Mouse (Mus musculus) right cerebral cortex, postnatal 10 days (tissue): Measurements from ENCODE around the gene Stk39.

Experiments used
- DNase-seq, 2 experiments: peaks; one replicate each; pipeline ENCODE4 v3.0.0; 2021; ENCODE audit warnings: low spot score in 2 of 2

The Stk39 gene

DNA sequence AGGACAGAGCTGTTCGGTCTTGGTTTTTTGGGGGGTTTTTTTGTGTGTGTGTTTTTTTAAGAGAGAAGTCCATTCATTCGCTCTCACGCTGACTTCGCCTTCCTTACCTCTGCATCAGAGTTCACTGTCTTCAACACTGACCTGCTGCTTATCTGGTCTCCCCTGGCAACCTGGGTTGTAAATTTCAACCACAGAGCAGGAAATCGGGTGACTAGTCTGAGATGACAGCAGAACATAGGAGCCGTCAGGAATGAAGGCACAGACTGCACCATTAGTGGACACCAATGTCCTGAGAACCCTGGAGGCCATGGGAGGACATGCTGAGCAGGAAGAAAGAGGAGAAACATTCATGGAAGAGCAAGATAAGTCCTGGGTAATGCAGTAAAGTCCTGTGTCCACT lies 51.1 kb downstream of the Stk39 start:
- DNase-seq, result no peak

DNA sequence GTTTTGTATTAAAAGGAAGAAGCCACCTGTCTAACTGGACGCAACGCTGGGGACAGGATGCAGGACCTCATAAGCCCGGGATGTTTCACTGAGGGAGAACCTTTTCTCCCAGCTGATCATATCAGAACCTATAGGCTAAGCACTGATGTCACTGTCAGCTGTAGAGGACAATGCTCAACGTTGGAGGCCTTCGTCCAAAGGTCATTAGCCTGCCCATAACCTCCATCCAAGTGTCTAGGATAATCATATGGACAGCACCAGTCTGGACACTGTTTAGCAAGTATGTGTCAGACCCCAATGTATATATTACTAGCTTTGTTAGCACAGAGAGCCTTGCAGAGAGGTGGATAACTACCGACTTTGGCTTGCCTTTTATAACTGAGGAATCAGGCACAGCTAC lies 51.8 kb downstream of the Stk39 start:
- no peak for DNase-seq

DNA sequence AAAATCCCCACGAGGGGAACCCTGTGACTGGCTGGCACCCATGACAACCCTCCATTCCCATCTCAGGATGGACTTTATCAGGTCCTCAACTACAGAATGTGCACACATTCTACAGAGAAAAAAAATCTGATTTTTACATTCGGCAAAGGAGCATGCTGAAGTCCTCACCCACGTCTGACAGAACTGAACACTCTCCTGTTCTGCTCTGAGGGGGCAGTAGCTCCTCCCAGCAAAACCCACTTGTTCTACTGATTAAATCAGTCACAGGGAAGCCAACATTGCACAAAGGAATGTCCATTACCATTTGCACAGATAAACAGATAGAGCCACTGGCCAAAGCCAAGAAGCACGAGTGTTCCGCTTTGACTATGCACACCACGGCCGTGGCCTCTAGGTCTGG lies 52.3 kb downstream of the Stk39 start:
- no peak for DNase-seq

DNA sequence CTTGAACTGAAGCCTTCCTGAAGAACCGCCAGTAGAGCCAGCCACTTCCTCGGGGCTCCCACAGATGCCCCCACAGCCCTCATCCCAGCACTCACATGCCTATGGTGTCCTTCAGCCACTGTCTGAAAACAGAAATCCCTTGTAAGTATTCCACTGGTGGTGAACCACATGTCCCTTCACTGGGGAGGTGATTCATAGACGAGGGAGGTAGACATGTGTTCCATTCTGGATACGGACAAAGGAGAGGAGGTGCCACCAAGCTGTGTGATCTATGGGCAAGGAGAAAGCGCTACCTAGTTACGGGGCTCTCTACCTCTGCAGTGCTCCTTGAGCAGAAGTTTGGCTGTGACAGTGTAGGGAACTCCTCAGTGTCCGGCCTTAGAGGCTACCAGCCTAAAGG lies 52.9 kb downstream of the Stk39 start:
- DNase-seq, result no peak

DNA sequence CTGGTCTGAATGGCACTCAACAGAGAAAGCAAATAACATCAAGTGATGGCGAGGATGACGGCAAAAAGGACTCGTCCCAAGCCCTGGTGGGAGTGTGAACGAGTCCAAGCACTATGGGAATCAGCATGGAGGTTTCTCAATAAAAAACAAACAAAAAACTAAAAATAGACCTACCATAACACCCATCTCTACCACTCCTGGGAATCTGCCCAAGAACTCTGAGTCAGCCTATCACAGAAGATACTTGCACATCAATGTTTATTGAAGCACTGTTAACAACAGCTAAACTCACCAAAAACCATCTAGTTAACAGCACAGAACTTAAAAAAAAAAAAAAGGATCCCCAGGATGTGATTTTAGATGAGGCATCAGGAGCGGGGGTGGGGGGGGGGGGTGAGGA lies 55.0 kb downstream of the Stk39 start:
- no peak for DNase-seq

DNA sequence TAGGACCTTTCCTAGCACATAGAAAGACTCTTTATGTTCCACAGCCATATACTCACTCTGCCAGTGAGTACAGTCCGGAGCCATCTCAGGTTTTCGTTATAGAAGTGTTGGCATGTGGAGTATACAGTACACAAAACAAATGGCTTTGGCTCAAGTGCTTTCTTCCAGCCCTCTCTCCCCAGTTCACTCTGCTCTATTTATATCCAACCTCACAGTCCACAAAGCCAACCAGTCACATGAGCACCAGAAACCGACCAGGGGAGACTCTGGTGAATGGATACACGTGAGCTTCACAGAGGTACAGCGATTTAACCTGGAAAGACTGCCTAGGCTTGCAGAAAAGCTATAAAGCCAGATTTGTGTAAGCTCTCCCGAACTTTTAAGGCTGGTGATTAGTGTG lies 56.4 kb downstream of the Stk39 start:
- no peak for DNase-seq

DNA sequence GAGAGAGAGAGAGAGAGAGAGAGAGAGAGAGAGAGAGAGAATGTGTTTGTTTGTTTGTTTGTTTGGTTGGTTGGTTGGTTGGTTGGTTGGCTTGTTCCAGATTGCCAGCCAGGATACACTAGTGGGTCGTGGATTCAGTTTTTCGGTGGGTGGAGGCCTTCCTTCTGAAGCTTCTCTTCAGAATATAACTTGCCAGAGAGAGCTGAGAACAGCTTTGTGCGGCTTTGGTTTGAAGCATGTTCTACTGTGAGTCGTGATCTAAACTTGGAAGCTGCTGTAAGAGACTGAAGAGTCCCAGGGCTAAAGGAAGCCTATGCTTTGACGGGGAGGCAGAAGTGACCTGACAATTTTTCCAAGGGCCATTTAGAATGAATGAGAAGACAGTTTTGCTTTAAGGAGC lies 59.9 kb downstream of the Stk39 start:
- DNase-seq, result no peak

DNA sequence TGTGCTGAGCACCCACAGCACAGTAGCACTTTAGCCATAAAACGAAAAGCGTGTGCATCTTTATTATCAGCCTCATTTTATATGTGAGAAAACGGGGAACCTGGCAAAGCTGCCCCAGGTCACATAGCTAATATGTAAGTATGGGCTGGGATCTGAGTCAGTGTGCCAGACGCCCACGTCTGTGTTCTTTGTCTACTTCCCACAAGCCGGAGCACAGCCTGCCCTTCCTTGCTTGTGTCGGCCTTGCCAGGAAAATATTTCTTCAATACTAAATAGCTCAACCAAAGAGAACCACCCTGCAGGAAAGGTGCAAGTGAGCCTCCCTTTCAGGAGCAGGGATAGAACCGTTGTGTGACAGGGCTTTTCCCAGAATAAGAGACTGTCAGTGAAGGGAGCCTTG lies 60.9 kb downstream of the Stk39 start:
- DNase-seq, result no peak

DNA sequence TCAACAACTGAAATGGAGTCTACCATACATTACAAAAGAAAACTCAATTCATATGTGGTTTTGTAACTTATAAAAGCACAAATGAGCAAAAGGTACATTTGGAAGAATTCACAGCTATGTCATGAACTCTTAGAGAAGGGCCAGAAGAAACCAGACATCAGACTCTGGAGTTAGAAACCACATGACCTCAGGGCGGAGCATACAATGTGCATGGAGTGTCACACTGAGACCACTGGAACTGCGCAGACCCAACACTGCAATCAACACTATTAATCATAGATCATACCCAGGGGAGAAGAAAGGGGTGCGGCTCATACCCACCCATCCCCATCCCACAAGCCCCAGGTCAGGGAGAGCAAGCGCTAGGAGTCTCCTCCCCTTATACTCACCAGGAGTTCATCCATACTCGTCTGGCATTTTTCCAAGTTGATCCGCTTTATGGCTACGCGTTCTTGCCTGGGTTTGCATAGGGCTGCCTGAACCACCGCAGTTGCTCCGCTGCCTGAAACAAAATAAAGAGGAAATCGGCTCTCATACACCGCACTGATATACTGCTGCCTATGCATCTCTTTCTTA lies 62.3 kb downstream of the Stk39 start:
- no peak for DNase-seq

DNA sequence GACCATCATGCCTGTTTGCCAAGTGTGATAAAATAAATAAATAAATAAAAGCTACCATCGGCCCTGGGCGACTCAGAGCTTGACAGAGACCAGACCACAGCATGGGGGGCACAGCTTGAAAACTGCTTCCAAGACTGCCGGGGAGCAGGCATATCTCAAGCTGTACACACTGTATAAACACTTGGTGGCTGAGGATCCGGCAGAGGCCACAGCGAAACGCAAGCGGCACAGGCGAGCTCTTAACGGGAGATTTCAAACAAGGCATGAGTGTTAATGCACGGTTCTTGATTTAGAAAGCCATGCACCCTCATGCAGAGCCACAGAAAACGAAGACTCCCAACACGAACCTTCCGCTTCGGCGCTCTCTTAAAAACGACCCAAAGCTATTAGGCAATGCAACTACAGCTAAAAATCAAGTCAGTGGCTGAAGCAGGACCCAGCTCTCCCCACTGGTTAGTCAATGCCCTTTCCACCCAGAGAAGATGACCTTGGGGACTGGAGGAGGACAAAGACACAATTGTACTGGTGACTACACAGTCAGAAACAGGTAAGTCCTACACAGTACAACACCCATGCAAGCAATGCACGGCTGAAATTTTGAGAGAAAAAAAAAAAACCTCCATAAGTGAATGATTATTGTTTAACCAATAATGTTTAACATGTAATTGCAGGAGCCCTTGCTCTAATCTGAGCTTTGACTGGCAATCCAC lies 63.6 kb downstream of the Stk39 start:
- DNase-seq, result no peak

DNA sequence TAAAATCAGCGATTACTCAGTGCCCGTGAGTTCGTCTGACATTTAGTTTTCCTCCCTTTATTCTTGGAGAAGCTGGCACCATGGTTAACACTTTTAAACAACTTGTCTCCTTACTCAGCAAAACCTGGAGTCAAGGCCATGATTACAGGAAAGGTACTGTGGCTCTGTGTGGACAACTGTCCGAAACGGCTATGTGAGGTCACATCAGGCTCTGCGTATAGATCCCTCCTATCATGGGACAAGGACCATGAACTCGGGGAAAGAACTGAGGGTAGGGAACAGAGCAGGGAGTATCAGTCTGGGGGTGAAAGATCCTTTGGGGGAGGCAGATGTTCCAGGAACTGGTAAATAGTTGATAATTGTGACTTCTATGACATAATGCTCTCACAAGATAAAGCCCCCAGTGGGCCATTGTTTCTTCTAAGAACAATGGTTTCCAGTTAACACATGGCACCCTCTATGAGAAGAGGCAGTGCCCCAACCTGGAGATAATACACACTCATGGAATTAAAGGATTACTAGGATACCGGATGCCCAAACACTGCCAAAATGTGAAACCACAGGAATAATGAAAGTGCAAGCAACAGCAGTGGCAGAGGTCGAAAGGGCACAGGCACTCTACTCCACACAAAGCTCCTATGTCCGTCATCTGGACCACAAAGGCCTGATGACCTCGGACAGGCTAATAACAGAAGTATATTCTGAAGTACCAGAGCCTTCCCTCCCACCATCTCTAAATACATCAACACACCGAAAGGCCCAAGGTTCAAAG lies 64.7 kb downstream of the Stk39 start:
- no peak for DNase-seq

DNA sequence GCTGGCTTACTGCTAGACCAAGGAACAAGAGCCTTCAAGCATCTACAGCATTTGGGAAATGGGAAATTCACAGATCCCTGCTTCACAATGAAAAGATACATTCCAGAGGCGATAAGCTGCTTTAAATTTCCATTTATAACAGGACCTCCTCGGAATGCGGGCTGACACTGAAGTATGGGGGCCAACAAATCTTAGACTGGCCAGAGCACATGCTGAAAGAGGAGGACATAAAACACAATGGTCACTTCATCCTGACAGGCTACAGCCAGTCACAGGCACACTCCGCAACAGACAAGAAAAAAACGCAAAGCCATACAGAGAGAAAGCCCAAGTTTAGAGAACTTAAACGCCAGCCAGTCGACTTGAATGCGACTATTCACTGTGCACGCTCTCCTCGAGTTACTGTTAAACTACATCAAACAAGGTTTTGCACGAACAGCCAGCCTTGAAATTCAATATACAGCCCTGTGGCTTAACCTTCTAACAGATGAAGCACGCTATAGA lies 65.4 kb downstream of the Stk39 start:
- no peak for DNase-seq

DNA sequence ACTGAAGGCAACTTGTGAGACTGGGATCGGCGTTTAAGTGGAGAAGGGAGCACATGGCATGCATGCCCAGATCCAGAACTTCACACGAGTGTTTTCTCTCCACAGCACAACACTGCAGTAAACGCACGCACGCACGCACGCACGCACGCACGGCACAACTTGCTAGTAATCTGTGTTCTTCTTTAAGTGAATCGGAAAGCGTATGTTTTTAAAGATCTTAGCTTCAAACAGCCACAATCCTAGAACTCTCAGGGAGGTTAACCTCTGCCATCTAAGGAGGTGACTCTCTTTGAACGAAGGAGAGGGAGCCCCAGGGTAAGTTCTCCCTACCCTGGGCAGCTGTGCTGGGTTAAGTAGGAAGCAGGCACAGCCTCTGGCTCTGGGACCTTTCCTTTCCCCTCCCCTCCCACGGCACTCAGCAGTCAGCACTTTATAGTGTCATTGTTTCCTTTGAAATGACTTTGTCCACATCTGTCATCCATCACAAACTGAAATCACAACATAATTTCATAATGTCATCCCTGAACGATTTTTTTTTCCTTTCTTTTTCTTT lies 66.8 kb downstream of the Stk39 start:
- DNase-seq, result no peak

DNA sequence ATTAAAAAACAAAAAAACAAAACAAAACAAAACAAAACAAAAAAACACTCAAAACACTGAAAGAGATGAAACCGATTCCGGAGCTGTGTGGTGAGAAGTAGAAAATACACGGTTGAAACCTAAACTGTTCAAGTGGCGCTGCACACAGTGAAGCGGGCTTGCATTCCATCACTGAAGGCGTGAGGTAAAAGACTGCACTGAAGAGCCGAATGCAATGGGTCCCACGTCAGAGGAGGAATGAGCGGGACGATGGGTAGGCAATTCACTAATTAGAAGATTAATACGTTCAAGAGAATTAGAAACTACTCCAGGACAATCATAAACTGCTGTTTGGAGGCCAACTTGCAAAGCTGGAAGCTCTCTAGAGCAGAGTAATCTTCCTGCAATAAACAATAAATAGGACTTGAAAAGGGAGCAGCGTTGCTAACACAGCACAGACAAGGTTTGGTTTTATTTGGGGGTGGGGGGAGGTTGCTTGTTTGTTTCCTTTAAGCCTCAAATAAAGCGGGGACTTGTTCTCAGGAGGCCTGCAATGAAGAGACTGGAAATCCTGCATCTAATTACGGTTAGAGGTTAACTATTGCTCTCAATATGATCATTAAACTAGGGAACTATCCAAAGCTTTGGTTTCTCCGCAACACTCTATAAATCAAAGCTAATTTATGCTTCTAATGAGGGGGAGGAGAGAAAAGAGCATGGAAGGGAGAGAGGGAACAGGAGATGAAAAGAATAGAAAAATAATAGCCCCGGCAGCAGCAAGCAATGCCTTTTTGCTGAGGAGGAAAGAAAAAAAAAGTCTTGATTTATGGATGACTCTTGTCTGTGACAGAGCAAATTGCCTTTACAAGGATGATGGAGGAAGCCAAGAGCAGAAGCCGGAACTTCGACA lies 67.5 kb downstream of the Stk39 start:
- no peak for DNase-seq

DNA sequence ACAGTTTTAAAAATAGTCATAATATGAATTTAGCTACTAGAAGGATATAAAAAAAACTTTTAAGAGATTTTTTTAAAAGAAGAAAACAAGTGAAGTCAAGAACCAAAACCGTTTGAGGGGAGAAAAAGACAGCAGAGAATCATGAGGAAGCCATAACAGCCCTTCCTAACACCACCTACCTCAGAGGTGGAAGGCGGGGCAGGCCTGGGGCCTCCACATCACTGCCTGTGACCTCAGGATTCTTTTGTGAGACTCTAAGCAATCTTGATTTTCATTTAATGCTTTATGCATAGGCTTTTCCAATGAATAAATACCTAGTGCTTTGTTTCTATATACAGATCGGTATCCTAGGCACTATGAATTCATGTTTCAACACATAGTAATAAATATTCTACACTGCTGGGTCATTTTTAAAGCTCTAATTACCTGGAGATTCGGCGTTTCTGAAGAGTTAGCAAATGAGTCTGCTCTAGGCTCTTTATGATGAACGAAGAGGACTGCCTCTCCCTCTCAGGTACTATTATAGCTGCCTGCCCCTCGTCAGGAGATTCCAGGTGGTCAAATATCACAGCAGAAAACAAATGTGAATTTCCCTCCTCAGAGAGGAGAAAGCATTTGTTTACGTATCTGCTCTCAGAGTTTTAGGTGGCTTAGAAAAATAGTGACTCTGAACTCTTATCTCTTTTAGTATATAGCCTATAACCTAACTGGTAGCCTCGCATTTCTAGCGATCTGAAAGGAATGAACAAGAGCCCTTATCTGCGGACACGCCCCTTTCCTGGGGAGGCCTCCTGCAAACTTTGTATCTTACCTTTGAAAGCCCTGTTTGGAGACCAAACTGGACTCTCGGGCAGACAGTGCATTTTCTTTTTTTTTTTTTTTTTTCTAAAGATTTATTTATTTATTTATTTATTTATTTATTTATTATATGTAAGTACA lies 78.2 kb downstream of the Stk39 start:
- DNase-seq, result no peak

DNA sequence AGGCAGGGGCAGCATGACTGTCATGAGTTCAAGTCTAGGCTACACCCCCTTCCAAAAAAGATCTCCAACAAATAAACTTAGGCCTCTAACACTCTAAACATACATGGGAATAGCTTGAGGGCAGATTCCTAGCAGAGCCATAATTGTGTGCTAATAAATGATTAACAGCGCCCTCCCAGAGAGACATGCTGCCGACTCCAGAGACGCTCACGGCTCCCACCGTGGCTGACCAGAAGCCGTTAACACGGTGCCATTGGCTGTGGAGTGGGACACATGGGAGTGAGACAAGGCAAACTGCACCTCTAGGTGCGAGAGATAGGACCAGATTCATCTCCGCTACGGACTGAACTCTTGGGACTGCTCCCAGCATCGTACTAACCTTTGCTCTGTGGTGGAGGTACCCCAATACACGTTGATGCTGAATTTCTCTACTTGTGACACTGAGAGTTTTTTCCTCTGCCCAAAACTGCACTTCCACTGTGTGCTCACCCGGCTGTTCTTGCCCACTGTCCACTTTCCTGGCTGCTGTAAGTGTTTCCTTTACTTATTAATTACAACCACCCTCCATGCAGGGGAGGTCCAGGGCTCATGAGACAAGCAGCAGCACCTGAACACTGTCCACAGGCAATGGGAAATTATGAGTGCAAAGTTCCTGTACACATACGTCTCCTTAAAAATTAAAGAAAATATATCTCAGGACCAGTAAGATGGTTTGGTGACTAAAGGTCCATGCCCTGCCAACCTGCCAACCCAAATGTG lies 84.1 kb downstream of the Stk39 start:
- no peak for DNase-seq

DNA sequence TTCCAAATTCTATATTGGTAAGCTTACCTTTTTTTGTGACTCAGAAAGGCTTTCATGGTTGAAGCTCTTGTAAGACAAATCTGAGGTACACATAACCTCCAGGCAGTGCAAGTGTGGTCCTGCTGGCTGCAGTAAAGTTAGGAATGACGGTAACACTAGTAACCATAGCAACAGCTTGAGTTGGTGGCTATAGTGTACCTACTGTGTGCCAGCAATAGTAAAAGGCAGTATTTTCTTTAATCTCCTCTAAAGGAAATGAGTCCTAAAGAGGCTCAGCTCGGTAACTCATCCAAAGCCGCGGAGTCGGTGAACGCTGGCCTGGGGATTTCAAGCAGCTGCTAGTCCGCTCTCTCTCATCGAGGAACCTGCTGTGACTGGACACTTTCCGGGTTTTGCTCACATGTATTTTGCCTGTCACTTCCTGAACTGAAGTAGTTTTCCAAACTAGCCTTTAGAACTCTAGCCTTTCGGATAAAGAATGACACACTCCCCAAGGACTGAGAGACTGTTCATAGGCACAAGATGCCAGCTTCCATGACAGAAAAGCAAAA lies 85.7 kb downstream of the Stk39 start:
- DNase-seq, result no peak

DNA sequence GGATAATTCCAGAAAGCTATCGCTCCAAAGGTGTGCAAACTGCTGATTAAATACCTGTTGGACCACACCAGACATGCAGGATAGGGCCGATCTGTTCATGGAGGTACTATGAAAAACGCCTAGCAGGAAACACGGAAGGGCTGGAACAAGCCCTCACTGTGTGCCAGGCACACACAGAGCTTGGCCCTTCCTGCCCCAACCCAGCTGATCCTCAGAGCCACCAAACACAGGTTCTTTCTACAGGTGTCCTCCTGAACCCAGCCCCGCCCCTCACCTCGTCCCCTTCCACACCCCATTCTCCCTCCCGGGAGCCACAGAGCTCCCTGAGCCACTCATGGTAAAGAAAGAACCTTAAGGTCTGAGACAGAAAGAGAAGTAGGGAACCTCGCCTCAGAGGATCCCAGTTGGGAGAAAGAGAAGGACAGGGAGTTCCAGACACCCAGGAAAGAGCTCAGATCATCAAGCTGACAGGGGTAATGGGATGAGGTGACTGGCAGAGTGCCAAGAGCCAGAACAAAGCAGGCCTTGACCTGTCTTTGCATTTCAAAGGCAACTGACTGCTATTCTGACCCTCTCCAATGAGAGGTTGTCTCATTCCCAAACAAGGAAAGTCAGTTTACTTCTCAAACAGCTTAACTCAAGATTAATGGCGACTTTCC lies 86.3 kb downstream of the Stk39 start:
- no peak for DNase-seq

DNA sequence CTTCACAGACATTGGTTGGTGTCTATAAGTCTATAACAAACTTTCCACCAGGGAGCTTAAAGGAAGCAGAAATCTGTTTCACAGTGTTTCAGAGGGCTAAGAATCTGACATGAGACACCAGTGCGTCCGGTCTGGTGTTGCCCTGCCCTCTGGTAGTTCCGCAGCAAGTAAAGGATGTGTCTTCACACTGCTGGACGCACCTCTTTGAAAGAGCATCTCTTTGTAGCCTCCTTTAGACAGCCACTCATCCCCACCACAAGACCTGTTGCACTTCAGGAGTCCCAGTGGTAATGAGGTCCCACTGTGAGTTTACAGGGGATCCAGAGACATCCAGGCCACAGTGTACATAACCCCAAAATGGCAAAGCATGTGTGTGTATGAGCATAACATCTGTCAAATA lies 88.1 kb downstream of the Stk39 start:
- DNase-seq, result no peak
